Mouse (Mus musculus) cerebellum, adult 2 months (tissue): ENCODE measurements around the gene Surf6.

ENCODE experiments used
- CTCF ChIP-seq: fragments of 200-500 bp; IDR thresholded peaks from 2 replicates; pipeline ENCODE4 v1.5.1; 2011; ENCODE audit warnings: low read depth, mild to moderate bottlenecking, control low read depth, low read length, moderate library complexity, borderline replicate concordance; ENCODE audit not compliant: insufficient read depth
- POLR2A ChIP-seq: fragments of 200-500 bp; IDR thresholded peaks from 2 replicates; pipeline ENCODE4 v1.6.1; 2011; ENCODE audit warnings: low read length, control low read depth, borderline replicate concordance; ENCODE audit not compliant: insufficient read depth

DNA sequence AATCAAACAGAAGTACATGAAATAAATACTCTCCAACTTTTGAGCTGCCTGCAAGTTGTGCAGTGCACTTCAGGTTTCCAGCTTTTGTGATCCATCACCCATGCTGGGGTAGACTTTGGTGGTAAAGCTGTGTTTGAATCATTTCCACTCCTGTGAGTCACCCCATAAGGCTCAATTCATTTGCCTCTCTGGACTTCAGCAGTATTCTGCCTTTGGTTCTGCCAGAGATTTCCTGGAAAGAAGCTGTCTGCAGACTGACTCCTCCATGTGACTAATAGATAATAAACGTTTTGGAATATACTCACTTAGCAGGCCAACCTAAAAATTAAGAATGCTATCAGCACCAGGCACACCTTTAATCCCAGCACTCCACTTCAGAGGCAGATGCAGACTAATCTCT, 1.9 kb downstream of the Surf6 start:
- TF ChIP-seq CTCF = no peak
- TF ChIP-seq POLR2A = no peak
